Mouse (Mus musculus) myocyte (in vitro differentiated cells): ENCODE results near the gene Trim28. TPM values are rescaled to one million over a fixed set of nuclear protein-coding genes. Genes with fewer than 3 reads are reported as not detected.

Experiments
- H3K27me3 ChIP-seq: one replicate; pipeline ENCODE4 v1.6.1; 2011; ENCODE audit not compliant: control insufficient read depth, insufficient read depth, insufficient read length
- H3K36me3 ChIP-seq: one replicate; pipeline ENCODE4 v1.6.1; 2011; ENCODE audit not compliant: control insufficient read depth, insufficient read depth
- H3K4me2 ChIP-seq: one replicate; pipeline ENCODE4 v1.6.1; 2011; ENCODE audit warnings: low read depth, control low read depth
- H3K4me3 ChIP-seq: one replicate; pipeline ENCODE4 v1.5.1; 2011; ENCODE audit warnings: mild to moderate bottlenecking, control low read depth, moderate library complexity
- H3K79me2 ChIP-seq: one replicate; pipeline ENCODE4 v1.6.1; 2011; ENCODE audit not compliant: control insufficient read depth, insufficient read depth
- H3ac ChIP-seq: one replicate; pipeline ENCODE4 v1.6.1; 2011; ENCODE audit not compliant: control insufficient read depth, insufficient read length
- CEBPB ChIP-seq: IDR thresholded peaks from 2 replicates; pipeline ENCODE4 v1.6.1; 2011; ENCODE audit warnings: mild to moderate bottlenecking, moderate library complexity; ENCODE audit not compliant: poor library complexity, insufficient read depth, severe bottlenecking
- E2F4 ChIP-seq: IDR thresholded peaks from one replicate; pipeline ENCODE4 v1.6.1; 2011; ENCODE audit warnings: mild to moderate bottlenecking, control low read depth, moderate library complexity; ENCODE audit not compliant: insufficient read depth
- MAX ChIP-seq: IDR thresholded peaks from one replicate; pipeline ENCODE4 v1.6.1; 2011; ENCODE audit warnings: low read depth, mild to moderate bottlenecking, control low read depth
- MYOD1 ChIP-seq, 3 experiments: IDR thresholded peaks; one replicate each; pipeline ENCODE4 v1.6.1; 2011; ENCODE audit warnings: control low read depth in 2 of 3, low read depth in 2 of 3, mild to moderate bottlenecking in 2 of 3, moderate library complexity in 1 of 3; ENCODE audit not compliant: insufficient read length in 2 of 3, control insufficient read depth in 1 of 3
- MYOG ChIP-seq, 3 experiments: IDR thresholded peaks; one replicate each; pipeline ENCODE4 v1.6.1; 2011; ENCODE audit warnings: control low read depth in 2 of 3, low read depth in 2 of 3, mild to moderate bottlenecking in 2 of 3; ENCODE audit not compliant: insufficient read length in 2 of 3, control insufficient read depth in 1 of 3, insufficient read depth in 1 of 3
- POLR2A ChIP-seq: IDR thresholded peaks from one replicate; pipeline ENCODE4 v1.6.1; 2011; ENCODE audit warnings: low read depth, mild to moderate bottlenecking, control low read depth, moderate library complexity; ENCODE audit not compliant: insufficient read length
- POLR2AphosphoS2 ChIP-seq: IDR thresholded peaks from one replicate; pipeline ENCODE4 v1.6.1; 2011; ENCODE audit warnings: low read depth, control low read depth; ENCODE audit not compliant: insufficient read length
- REST ChIP-seq: IDR thresholded peaks from one replicate; pipeline ENCODE4 v1.6.1; 2011; ENCODE audit warnings: mild to moderate bottlenecking, control low read depth, moderate library complexity; ENCODE audit not compliant: insufficient read depth, insufficient read length
- SRF ChIP-seq: IDR thresholded peaks from one replicate; pipeline ENCODE4 v1.6.1; 2011; ENCODE audit warnings: low read depth; ENCODE audit not compliant: control insufficient read depth, insufficient read length
- TCF12 ChIP-seq: IDR thresholded peaks from one replicate; pipeline ENCODE4 v1.6.1; 2011; ENCODE audit warnings: mild to moderate bottlenecking, control low read depth; ENCODE audit not compliant: poor library complexity, insufficient read depth, severe bottlenecking
- TCF3 ChIP-seq: IDR thresholded peaks from one replicate; pipeline ENCODE4 v1.6.1; 2011; ENCODE audit warnings: low read depth, control low read depth; ENCODE audit not compliant: insufficient read length
- USF1 ChIP-seq: IDR thresholded peaks from one replicate; pipeline ENCODE4 v1.6.1; 2011; ENCODE audit warnings: low read depth, mild to moderate bottlenecking, control low read depth, moderate library complexity
- polyA plus RNA-seq: library from polyadenylated mRNA; unstranded; fragments of >200 nt; fragmentation: generic; extraction: Trizol; gene quantifications from one replicate; pipeline ENCODE4 v1.2.1, GENCODE M21; 2012; ENCODE audit warnings: missing spikeins

Gene Trim28
- polyA plus RNA-seq, 1 experiment = 252 TPM

DNA sequence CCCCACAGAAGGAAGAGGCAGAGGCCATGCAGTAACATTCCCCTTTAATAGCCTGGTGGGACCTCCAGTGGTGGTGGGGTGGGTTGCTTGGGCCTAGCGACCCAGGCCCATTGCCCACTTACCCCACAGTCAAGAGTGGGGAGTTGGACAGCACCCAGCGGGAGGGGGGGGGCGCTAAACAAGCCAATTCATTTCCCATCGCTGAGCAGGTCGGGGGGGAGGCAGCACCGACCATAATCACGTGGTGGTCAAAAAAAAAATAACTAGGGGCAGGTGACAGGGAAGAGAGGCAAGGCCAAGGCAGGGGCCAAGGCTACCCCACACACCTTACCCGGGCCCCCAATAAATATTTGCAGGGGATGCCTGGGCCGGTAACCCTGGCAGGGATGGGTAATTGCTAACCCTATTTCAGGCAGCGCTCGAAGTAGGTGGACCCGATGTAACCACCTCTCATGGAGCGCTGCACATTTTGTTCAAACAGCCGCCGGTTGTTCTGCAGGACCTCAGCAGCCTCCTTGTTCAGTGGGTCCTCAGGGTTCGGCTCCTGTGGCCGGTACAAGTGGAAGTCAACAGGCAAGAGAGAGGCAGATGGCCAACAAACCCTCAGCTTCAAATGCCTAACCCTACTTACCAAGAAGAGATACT is 36.4 kb downstream of the Trim28 start:
- no peak overlapping the region for H3ac ChIP-seq
- H3K4me2 ChIP-seq = peak overlapping the region; percentile 83
- peak overlapping the region; percentile 81 for H3K4me3 ChIP-seq
- H3K36me3 ChIP-seq = peaks cover 32% of the 10 kb centered on the region
- no peak for TF ChIP-seq SRF
- TF ChIP-seq CEBPB = no peak
- TF ChIP-seq USF1 = no peak
- no peak for TF ChIP-seq REST
- no peak for TF ChIP-seq MYOG (IDR thresholded peaks at IDR 0.05; ENCODE audit: control insufficient read depth in 1 of 3, insufficient read depth in 1 of 3, insufficient read length in 2 of 3, low read depth in 2 of 3)
- TF ChIP-seq TCF12 = no peak
- TF ChIP-seq E2F4 = no peak
- no peak for TF ChIP-seq POLR2AphosphoS2
- TF ChIP-seq MAX = no peak
- no peaks in the 10 kb centered on the region for H3K27me3 ChIP-seq
- peaks cover 21% of the 10 kb centered on the region for H3K79me2 ChIP-seq

DNA sequence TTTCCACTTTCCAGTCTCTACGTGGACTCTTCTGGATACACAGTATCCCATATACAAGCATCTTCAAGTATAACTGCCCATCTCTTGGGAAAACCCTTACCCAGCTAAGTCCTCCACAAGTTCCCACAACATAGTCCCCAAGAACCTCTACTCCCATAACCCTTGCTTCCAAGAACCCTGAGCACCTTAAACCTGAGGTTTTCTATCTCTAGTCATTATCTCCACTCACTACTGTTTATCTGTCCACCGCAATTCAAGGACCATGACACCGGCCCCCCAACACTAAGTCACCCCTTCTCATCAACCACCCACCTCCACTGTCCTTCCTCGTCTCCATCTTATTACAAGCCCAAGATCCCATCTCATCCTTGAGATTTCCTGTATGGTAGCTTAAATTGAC is 37.9 kb downstream of the Trim28 start:
- peak overlapping the region; percentile 84 for H3K4me2 ChIP-seq
- TF ChIP-seq CEBPB (no peak), MYOG (IDR thresholded peaks at IDR 0.05; ENCODE audit: control insufficient read depth in 1 of 3, insufficient read depth in 1 of 3, insufficient read length in 2 of 3, low read depth in 2 of 3) (no peak), E2F4 (no peak), MYOD1 (IDR thresholded peaks at IDR 0.05; ENCODE audit: control insufficient read depth in 1 of 3, insufficient read length in 2 of 3, low read depth in 2 of 3) (no peak), TCF3 (no peak), POLR2A (no peak), REST (no peak), POLR2AphosphoS2 (no peak), SRF (no peak), USF1 (no peak), TCF12 (no peak)
- peaks cover 21% of the 10 kb centered on the region for H3K79me2 ChIP-seq
- peaks cover 20% of the 10 kb centered on the region for H3K36me3 ChIP-seq
- peak overlapping the region; percentile 90 for H3K4me3 ChIP-seq
- H3ac ChIP-seq = peak overlapping the region; percentile 93
- no peaks in the 10 kb centered on the region for H3K27me3 ChIP-seq

- no peak for TF ChIP-seq TCF12
- no peak for TF ChIP-seq REST
- TF ChIP-seq MAX = no peak
- H3K79me2 ChIP-seq = peaks cover 21% of the 10 kb centered on the region
- peak overlapping the region; percentile 84 for H3K4me2 ChIP-seq
- H3K4me3 ChIP-seq = peak overlapping the region; percentile 90
- peak overlapping the region; percentile 93 for H3ac ChIP-seq
- no peaks in the 10 kb centered on the region for H3K27me3 ChIP-seq
- peaks cover 14% of the 10 kb centered on the region for H3K36me3 ChIP-seq
Measured at GRCm38 (mm10) chr7:13037366-13037765, 38.5 kb downstream of the Trim28 start.

DNA sequence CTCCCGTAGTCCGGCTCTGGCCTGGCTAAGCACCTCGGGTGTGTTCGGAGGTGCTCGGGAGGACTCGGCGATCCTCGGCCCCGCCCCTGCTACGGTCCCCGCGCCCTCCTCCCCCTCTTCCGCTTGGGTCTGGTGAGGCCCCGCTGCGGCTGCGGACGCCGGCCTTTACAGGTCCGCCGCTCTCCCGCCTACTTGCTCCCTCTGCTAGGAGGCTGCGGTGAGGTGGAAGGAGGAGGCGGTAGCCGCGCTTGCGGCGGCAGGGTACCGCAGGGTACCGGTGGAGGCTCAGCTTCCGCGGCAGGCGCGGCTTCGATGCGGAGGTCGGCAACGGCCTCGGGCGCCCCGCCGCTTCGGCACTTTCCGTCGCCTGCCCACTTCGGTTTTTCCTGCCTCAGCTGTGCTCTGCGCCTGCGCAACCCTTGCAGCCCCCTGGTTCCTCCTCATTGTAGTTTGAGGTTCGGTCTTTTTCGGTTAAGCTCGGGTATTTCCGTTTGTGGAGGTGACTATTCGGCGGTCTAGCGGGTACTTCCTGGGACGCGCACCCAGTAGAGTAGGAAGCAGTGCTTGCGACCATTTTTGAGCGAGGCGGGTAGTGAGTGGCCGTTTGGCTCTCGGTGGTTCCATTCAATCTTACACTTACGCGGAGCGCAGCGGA is 39.1 kb downstream of the Trim28 start, which contains the start of gene Ube2m:
Ube2m (minus strand) TSS at position 375 of the 655 bp plus-strand sequence.
- H3K4me3 ChIP-seq = peak within 1 kb of the TSS; percentile 90
- peak within 1 kb of the TSS; percentile 93 for H3ac ChIP-seq
- peak within 1 kb of the TSS; percentile 92 for H3K4me2 ChIP-seq
- TF ChIP-seq REST (no peak), E2F4 (no peak), POLR2A (peak; percentile 96), MYOD1 (IDR thresholded peaks at IDR 0.05; ENCODE audit: control insufficient read depth in 1 of 3, insufficient read length in 2 of 3, low read depth in 2 of 3) (peak in 1 of 3 experiments; percentile 32), CEBPB (no peak), MYOG (IDR thresholded peaks at IDR 0.05; ENCODE audit: control insufficient read depth in 1 of 3, insufficient read depth in 1 of 3, insufficient read length in 2 of 3, low read depth in 2 of 3) (peak in 1 of 3 experiments; percentile 23), TCF12 (no peak), SRF (no peak), USF1 (no peak), MAX (no peak), POLR2AphosphoS2 (peak; percentile 86), TCF3 (no peak)
- H3K27me3 ChIP-seq = no peaks in the 10 kb centered on the region
- peaks cover 8% of the 10 kb centered on the region for H3K36me3 ChIP-seq
- peaks cover 21% of the 10 kb centered on the region for H3K79me2 ChIP-seq
